Mouse (Mus musculus): ENCODE results near the gene Tmem258. TPM values are rescaled to one million over a fixed set of nuclear protein-coding genes. Genes with fewer than 3 reads are reported as not detected.
"Not testable (repeated sequence)": the region's sequence is repeated elsewhere in the genome, so short reads cannot be mapped to it uniquely, and the experiment has no call there.

Tmem258 gene
- 100 to 1,000 TPM; 161 to 204 TPM for total RNA-seq (2021)
- long read RNA-seq, experiment 1, transcript Tmem258-201 (4 exons, 606 nt): major isoform, 316 of 370 reads
- long read RNA-seq, experiment 1, partial matches to known transcripts: 47 of 370 reads
- long read RNA-seq, experiment 1, other reads (novel, unspliced or antisense): 6 of 370 reads
- long read RNA-seq, experiment 2, transcript Tmem258-201 (4 exons, 606 nt): major isoform, 134 of 148 reads
- long read RNA-seq, experiment 2, partial matches to known transcripts: 11 of 148 reads
- long read RNA-seq, experiment 2, other reads (novel, unspliced or antisense): 3 of 148 reads

DNA sequence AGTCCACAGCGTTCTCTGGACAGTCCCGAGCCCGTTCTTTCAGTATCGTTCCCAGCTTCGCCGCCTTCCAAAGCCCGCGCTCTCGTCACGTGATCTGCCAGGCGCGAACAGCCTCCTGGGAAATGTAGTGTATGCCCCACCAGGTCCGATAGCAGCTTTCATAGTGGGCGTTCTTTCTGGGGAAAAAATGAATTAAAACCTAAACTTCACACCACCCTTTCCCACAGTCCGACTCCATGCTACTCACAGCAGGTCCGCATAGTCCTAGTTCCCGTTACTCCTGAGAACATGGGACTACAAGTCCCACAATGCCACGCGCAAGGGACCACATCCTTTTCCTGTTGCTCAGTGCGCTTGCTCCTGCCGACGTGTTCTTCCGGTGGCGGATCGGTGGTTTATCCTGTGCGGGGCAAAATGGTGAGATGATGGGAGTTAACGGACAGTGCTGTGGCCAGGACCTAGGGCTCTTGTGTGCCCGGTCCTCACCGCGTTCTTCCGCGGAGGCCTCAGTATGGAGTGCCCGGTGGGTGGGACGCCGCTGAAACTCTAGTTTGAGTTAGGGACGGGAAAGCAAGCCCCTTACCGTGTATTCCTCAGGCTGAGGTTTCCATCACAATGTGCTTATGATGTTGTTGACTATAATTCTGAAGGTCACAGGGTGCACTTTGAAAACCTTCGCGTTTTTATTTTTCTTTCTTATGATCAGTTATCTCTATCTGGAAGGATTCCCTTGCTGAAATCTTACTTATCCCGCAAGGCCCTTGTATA, at the start of gene Tmem258, which contains the start of gene Fen1:
Gene Tmem258 (plus strand): TSS at position 167 of the 768 bp plus-strand sequence.
Gene Fen1 (minus strand): TSS at position 322 of the 768 bp plus-strand sequence.
- peak; percentile 89 to 90 for DNase-seq

DNA sequence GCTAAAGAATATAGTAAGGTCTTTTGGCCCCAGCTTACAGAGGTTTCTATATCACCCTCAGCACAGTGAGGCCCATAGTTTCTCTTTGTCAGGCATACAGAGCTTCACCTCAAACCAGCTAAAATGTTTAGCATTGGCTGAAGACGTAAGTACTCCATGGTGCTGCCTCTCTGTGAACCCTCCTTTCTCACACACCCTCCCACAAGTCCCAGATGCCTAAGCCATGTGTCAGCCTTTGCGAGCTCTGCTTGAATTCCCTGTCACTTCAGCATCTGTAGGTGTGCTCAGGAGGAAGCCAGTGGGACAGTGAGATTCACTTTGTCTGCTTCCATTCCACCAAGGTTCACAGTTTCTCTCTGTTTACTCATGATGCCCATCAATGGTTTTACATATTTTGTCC, 46.1 kb upstream of the Tmem258 start:
- DNase-seq: no peak

DNA sequence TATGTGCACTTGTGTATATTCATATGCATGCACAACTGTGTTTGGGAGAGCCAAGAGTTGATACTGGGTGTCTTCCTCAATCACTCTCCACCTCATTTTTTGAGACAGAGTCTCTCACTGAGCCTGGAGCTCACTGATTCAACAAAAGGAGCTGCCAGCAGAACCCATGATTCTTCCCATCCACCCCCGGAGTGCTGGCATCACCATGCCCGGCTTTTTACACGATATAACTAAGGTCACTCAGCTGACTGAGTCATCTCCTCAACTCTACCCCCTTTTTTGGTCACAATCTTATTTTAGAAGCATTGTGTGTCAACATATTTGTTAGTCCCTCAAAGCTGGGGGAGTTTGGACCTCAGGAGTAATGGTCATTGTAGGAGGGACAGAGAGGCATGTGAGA, 39.9 kb upstream of the Tmem258 start:
- peak; percentile 42 to 64 for DNase-seq

DNA sequence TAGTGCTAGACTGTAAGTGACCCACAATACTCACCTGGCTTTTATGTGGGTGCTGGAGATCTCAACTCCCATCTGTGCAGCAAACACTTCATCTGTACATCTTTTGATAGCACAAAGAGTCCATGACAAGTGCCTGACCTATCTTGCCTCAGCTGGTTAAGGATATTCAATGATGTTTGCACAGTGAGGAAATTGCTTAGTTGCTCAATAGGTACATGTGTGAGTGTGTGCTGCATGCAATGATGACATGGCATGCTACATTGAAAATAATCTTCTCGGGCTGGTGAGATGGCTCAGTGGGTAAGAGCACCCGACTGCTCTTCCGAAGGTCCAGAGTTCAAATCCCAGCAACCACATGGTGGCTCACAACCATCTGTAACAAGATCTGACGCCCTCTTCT, 37.9 kb upstream of the Tmem258 start:
- not testable (repeated sequence) for DNase-seq

DNA sequence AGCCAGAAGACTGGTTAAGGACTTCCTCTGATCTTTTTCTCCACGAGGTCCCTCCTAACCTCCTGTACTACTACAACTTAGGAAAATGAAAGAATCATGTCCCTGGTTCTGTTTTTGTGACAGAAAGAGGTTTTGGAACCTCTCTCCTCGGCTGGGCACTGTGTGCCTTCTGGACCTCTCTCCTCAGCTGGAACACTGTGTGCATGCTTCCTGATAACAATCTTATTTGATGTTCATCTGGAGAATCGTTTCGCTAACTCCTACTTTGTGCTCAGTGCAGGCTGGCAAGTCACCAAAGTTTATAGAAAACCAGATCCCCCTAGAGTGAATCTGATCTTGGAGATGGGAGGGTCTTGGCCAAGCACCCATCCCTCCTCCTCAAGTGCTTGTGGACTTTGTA, 36.7 kb upstream of the Tmem258 start:
- DNase-seq: no peak

DNA sequence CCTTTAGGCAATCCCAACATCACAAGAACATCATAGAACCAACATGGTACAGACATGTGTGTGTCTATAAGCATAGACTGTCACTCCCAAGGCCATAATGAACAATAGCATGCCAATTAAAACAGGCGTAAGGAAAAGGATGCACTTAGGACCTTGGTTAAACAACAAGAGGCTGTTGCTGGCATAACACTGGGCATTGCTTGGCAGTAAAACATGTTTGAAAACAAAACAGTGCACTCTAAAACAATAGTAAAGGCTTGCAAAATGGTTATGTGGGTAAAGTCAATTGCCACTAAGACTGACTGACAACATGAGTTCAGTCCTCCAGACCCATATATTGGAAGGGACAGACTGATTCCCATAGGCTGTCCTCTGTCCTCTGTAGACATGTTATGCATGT, 35.9 kb upstream of the Tmem258 start:
- no peak for DNase-seq

DNA sequence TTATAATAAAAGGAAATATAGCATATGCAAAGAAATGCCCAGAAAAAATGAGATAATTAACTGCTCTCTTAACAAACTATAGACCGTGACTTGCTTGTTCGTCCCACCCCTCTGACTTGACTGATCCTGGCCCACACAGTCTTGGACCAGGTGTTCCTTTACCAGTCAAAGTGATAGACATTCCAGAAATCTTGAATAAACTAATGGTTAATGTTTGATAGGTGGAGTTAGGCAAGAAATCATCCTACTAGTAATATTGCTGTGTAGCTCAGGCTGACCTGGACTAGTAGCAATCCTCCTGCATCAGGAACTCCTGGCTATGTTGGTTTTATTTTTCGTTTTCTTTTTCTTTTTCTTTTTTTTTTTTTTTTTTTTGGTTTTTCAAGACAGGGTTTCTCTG, 35.4 kb upstream of the Tmem258 start:
- no peak for DNase-seq

DNA sequence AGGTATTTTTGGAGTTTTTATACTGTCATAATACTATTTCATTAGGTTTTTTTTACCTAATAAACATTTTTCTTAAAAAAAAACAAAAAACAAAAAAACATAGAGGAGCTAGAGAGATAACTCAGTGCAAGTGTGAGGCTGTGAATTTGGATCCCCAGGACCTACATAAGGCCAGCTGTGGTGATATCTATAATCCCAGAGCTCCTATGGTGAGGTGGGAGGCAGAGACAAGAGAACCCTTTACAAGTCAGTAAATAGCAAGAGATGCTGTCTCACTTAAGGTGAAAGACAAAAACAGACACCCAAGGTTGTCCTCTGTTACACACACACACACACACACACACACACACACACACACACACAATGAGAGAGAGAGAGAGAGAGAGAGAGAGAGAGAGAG, 34.6 kb upstream of the Tmem258 start:
- no peak for DNase-seq

DNA sequence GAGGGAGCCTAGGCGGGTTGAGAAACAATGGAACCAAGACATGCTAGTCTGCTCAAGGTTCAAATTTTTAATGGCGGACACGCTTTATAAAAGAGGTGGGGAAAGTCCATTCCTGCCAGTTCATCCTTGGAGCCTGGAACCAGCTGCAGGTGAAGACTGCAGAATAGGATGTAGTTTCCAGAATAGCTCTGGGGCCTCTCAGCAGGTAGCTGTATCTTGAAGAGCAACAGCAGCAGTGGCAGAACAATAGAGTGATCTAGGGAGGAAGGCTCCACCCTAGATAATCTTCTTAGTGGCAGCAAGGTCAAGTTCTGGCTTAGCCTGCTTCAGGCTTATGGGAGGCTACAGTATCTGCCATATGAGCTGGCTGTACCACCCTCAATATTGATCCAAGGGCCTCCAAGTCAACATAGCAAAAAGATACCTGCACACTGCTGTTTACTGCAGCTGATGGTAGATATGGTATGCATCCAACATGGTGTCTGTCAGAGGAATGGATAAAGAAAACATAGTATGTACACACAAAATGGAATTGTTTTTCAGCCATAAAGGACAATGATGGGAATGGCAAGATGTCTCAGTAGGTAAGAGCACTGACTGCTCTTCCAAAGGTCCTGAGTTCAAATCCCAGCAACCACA, 34.0 kb upstream of the Tmem258 start:
- DNase-seq: not testable (repeated sequence)

DNA sequence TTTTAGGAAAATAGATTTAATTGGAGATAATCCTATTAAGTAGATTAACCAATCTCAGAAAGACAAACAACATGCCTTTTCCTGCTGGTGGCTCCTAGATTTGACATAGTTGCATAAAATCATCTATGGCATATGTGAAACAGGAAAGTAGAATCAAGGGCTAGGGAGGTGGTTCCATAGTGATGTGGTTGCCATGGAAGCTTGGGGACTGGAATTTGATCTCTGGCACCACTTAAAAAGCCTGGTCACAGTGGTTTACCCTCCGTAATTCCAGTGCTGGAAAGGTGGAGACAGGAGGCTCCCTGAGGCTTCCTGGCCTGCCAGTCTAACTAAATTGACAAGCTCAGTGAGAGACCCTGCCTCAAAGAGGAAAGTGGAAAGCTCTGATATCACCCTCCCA, 33.3 kb upstream of the Tmem258 start:
- no peak for DNase-seq

DNA sequence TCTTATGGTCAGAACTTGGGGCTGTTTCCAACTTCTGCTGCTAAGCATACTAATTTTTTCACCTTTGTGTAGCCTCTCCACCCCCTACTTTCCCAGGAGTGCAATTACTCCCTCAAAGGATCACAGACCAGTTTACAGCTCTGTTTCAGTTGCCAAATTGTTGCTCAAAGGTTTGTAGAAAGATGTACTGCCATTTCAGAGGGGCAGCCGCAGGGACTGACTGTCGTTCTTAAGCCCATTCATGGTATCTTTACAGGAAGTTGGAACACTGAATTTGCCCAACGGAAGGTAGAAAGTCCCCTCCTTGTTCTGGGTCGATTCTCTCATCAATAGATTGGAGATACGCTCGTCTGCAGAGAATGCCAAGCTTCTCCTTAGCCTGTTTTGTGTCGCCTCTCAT, 32.5 kb upstream of the Tmem258 start:
- DNase-seq: no peak

DNA sequence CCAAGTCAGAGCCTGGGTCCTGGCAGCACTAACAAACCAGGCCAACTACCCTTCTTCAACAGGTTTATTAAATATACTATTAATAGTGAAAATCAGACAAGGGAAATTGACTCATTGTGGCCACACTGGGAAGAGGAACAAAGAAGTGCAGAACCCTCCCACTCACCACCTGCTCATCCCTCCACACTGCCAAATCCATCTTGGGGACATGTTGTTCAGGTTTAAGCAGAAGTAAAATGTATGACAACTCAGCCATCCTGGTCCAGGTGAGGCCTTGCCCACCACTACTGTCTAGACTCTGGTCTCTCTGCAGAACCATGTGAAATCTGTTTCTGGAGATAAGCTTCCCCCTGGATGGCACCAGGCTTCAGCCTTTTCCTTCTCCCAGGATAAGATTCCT, 32.0 kb upstream of the Tmem258 start:
- no peak for DNase-seq

DNA sequence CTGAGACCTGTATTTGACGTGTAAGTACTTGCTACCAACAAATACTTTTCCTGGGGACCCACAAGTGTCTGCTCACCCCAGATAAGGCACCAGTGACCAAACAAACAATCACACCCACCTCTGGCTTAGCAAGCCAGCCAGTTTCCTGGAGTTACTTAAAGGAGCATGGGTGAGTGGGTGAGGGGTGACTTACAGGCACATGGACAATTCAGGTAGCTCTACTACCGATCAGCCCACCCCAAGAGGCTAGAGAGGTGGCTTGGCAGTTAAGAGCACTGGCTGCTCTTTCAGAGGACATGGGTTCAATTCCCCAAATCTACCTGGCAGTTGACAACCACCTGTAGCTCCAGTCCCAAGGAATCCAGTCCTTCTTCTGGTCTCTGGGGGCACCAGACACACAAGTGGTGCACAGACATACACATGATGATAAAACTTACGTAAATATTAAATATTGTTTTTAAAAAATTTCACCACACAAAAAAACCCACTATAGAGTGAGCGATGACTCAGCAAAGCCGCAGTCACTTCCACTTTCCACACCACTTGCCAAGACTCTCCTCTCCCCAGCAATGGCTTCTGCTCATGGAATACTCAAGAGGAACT, 30.6 kb upstream of the Tmem258 start:
- no peak for DNase-seq

DNA sequence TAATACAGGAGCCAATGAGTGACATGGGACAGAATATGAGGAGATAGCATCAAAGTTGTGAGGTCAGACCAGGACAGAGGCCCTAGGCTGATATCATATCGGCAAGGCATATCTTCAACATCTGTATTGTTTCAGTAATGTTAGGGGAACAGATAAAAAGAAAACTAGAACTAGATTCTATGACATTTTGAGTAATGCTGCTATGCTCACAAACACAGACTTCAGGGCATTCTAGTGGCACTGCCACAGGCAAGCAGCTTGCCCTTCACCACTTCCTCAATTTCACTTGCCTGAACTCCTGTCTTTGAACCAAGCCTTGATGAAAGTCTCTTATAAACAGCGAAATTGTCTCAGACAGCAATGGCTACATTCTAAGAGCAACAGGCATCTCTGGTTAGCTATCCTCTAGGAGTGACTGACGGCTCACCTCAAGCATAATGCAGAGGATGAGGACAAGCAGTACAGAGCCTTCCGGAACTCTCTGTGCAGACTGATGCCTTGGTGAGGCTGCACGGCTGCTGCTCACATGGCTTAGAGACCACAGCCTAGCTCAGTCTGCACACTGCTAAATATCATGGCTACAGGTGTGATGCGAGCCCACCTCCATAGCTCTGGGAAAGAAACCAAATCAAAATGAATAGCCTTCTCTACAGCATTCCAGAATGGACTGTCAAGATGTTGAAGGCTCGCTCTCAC, 29.8 kb upstream of the Tmem258 start:
- no peak for DNase-seq

DNA sequence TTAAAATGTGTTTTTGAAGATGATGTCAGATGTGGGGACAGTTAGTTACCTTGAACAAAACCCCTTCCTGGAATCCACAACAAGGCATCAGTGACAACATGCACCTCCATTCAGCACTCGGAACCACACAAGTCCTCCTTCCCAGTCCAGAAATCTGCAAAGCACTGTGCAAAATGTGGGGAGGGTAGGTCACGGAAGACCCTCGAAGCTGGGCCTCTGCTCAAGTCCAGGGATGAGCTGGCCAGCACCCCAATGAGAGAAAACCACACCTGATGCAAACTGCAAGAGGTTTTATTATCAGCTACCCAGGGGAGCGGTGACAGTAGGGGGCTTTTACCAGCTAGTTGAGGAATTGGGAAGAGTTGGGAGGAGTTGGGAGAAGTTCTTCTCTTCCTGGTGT, 28.9 kb upstream of the Tmem258 start:
- DNase-seq: no peak

DNA sequence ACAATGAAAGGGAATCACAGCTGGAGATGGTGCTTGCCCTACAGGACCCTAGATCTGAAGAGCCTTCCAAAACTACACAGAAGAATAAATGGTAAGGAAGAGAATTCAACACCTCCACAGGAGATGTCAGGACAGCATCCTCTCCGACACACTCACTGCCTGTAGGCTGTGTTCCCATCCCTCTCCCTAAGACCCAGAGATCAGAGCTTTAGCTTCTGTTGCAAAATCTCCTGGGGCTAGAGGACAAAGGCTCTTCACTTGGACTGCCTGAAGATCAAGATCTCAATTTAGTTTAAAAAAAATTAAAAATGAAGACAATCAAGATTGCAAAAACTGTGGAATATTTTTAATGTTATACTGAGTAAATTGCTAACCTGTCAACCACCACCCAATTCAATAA, 27.3 kb upstream of the Tmem258 start:
- no peak for DNase-seq

DNA sequence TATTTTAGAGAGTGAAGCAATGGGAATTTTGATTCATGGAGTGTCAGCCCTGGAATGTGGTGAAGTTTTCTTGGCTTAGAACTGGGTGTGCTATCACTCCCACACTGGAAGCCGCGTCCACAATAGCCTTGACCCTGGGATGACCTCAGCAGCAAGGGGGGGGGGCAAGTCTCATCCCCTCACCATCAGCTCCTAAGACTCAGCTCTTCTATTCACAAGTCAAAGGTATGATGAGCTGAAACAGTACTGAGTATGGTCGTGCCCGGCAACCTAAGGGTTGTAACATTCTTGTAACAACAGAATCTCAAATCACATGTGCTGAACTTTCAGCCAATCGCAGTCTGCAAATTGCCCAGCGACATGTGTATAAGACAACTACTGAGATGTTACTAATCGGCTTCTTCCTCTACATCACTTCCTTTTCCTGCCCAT, 26.9 kb upstream of the Tmem258 start:
- DNase-seq: peak; percentile 37 to 55

DNA sequence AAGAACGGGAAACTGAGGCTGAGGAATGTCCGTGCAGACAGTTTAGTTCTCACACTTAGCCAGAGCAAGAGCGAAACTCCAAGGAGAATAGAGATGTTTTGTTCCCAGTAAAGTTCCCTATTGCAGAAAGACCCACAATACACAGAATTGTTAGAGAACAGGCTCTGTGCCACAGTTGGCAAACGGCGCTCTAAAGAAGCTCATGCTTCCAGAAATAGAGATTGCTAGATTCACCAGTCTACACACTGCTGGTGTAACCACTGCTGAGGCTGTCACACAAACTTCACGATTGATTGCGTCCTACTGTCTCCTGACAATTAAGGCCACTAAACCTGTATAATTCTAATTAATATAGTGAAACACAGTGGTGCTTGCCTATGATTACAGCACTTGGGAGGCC, 22.6 kb upstream of the Tmem258 start:
- DNase-seq: no peak

DNA sequence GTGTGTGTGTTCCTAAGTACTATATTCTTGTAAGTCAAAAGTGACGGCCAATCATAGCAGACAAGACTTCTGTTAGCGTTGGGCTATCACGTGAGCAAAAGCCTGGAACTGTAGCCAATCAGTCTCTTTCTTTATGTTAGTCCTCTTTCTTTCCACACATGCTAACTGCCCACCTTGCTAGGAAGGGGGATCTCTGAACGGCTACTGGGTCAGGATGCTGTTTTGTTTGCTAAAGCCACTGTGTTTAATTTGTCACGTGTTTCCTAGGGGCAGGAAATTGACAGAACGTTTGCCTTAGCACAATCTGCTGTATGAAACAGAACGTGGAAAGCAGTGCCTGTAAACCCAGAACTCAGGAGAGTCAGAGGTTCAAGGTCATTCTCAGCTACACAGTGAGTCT, 21.7 kb upstream of the Tmem258 start:
- no peak for DNase-seq

DNA sequence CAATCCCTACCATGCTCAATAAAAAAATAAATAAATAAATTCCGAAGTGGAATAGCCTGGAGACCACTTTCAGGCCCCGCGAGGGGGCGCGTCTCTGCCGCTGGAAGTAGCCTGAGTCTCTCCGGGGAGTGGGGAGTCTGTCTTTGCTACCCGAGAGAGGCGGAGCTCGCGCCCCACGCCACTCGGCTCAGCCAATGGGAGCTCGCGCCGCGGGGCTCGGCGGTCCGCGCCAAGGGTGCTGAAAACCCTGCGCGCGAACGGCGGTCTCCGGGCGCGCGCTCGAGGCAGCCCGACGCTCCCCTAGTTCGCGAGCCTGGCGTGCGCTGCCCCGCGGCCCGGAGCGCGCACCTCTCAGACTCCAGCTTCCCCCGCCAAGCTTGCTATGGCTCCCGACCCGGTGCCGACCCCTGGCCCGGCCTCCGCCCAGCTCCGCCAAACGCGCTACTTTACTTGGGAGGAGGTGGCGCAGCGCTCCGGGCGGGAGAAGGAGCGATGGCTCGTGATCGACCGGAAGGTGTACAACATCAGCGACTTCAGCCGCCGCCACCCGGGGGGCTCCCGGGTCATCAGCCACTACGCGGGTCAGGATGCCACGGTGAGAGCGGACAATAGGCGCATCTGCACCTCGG, 21.0 kb upstream of the Tmem258 start, which contains the start of gene Fads1:
Gene Fads1 (plus strand): TSS at position 219 of the 629 bp plus-strand sequence.
- DNase-seq: peak; percentile 97 to 98

DNA sequence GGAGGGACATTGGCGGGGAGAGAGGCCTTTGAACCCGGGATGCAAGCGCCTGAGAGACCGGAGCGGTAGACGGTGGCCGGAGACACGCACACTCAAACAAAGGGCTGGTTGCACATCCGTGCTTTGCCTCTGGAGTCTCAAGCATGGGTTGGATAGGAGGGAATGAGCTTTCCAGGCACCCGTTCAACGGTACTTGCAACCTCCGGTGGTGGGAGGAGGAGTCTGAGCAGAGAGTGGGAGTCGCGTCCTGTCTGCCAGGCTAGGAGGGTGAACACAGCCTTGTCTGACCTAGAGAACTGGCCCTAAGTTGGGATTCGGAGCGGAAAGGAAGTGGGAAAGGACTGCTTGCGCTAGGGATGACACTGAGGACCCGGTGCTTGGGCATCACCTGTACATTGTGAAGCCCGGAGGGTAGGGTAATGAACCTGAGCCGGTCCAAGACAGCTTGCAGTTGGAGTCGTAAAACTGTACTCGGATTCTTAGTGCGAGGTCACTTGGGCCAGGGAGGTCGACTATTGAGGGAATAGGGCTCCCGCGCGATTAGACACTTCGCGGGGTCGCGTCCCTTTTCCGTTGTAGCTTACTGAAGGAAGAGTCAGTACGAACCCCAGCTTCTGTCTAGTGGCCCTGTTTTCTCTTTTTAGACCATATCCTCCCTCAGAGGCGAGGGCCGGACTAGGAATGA, 20.4 kb upstream of the Tmem258 start:
- DNase-seq: peak; percentile 69 to 79
